Mouse (Mus musculus): ENCODE measurements around the gene Ppm1a.

DNA sequence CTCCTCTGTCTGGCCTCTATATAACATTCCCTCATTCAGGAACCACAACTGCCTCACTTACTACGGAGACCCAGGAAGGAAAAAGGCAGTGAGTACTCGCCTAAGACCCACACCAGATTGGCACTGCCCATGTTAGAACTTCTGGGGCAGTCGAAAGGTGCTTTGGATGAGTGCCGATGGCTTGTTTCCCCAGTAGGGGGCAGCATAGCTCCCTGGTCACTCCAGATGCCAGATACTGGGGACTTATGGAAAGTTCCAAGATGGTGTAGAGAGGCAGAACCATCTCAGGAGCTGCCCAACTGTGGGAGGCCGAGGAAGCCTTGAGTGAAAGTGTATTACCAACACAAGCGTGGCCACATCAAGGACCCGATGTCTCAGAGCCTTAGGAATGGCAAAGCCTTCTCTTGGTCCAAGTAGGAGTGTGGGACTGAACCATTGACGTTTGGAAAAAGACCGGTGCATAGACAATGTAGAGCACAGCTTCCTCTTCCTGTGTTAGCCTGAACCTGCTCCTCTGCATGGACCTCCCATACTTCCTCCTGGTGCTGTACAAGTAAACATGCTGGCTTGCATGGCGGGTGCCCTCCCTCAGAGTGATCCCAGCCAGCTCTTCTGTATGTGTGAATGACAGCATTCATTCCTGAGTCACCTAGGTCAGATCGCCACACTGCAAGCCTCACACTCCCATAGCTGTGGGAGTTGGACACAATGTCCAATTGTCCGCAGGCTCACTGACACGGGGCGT lies 77.7 kb downstream of the Ppm1a start:
- peak; percentile 47 for TF ChIP-seq CTCF (IDR thresholded peaks at IDR 0.05)
- TF ChIP-seq EP300 (IDR thresholded peaks at IDR 0.05): no peak
